Mouse (Mus musculus): ENCODE measurements at regions not wholly inside any gene's neighbourhood (a gene's known extent, or its start where the extent isn't known, plus 50 kb on each side); places are given as distances from the start of the nearest gene placed in this dataset.

GRCm38 (mm10) chr17:26361992-26362391 lies 52.6 kb upstream of the Neurl1b start:
- H3K4me2 ChIP-seq (ENCODE audit: low read depth): no peak overlapping the region
- H3K27me3 ChIP-seq (ENCODE audit: control insufficient read depth, insufficient read depth, insufficient read length): peaks cover 79% of the 10 kb centered on the region
- H3K79me2 ChIP-seq (ENCODE audit: control insufficient read depth, insufficient read depth): no peaks in the 10 kb centered on the region
- no peak overlapping the region for H3K4me3 ChIP-seq
- H3ac ChIP-seq (ENCODE audit: control insufficient read depth, insufficient read length): no peak overlapping the region
- no peaks in the 10 kb centered on the region for H3K36me3 ChIP-seq (ENCODE audit: control insufficient read depth, insufficient read depth)
- no peak for TF ChIP-seq SRF (IDR thresholded peaks at IDR 0.05; ENCODE audit: control insufficient read depth, insufficient read length, low read depth)
- TF ChIP-seq E2F4 (IDR thresholded peaks at IDR 0.05; ENCODE audit: insufficient read depth): no peak
- no peak for TF ChIP-seq TCF12 (IDR thresholded peaks at IDR 0.05; ENCODE audit: insufficient read depth, poor library complexity, severe bottlenecking)
- no peak for TF ChIP-seq REST (IDR thresholded peaks at IDR 0.05; ENCODE audit: insufficient read depth, insufficient read length)
- TF ChIP-seq POLR2A (IDR thresholded peaks at IDR 0.05; ENCODE audit: insufficient read length, low read depth): no peak
- no peak for TF ChIP-seq MYOG (IDR thresholded peaks at IDR 0.05; ENCODE audit: control insufficient read depth in 1 of 3, insufficient read depth in 1 of 3, insufficient read length in 2 of 3, low read depth in 2 of 3)
- TF ChIP-seq MYOD1 (IDR thresholded peaks at IDR 0.05; ENCODE audit: control insufficient read depth in 1 of 3, insufficient read length in 2 of 3, low read depth in 2 of 3): no peak
- no peak for TF ChIP-seq CEBPB (IDR thresholded peaks at IDR 0.05; ENCODE audit: insufficient read depth, poor library complexity, severe bottlenecking)
- TF ChIP-seq USF1 (IDR thresholded peaks at IDR 0.05; ENCODE audit: low read depth): no peak
- TF ChIP-seq MAX (IDR thresholded peaks at IDR 0.05; ENCODE audit: low read depth): no peak
- no peak for TF ChIP-seq TCF3 (IDR thresholded peaks at IDR 0.05; ENCODE audit: insufficient read length, low read depth)
- no peak for TF ChIP-seq POLR2AphosphoS2 (IDR thresholded peaks at IDR 0.05; ENCODE audit: insufficient read length, low read depth)

GRCm38 (mm10) chr17:26362586-26363361 lies 51.9 kb upstream of the Neurl1b start:
- peaks cover 80% of the 10 kb centered on the region for H3K27me3 ChIP-seq (ENCODE audit: control insufficient read depth, insufficient read depth, insufficient read length)
- H3K4me3 ChIP-seq: no peak overlapping the region
- no peak overlapping the region for H3ac ChIP-seq (ENCODE audit: control insufficient read depth, insufficient read length)
- H3K79me2 ChIP-seq (ENCODE audit: control insufficient read depth, insufficient read depth): no peaks in the 10 kb centered on the region
- no peaks in the 10 kb centered on the region for H3K36me3 ChIP-seq (ENCODE audit: control insufficient read depth, insufficient read depth)
- TF ChIP-seq MYOG (IDR thresholded peaks at IDR 0.05; ENCODE audit: control insufficient read depth in 1 of 3, insufficient read depth in 1 of 3, insufficient read length in 2 of 3, low read depth in 2 of 3): no peak
- no peak for TF ChIP-seq USF1 (IDR thresholded peaks at IDR 0.05; ENCODE audit: low read depth)
- no peak for TF ChIP-seq POLR2AphosphoS2 (IDR thresholded peaks at IDR 0.05; ENCODE audit: insufficient read length, low read depth)
- TF ChIP-seq POLR2A (IDR thresholded peaks at IDR 0.05; ENCODE audit: insufficient read length, low read depth): no peak
- no peak for TF ChIP-seq SRF (IDR thresholded peaks at IDR 0.05; ENCODE audit: control insufficient read depth, insufficient read length, low read depth)
- TF ChIP-seq MAX (IDR thresholded peaks at IDR 0.05; ENCODE audit: low read depth): no peak
- no peak for TF ChIP-seq TCF3 (IDR thresholded peaks at IDR 0.05; ENCODE audit: insufficient read length, low read depth)
- TF ChIP-seq REST (IDR thresholded peaks at IDR 0.05; ENCODE audit: insufficient read depth, insufficient read length): no peak
- no peak for TF ChIP-seq E2F4 (IDR thresholded peaks at IDR 0.05; ENCODE audit: insufficient read depth)
- no peak for TF ChIP-seq CEBPB (IDR thresholded peaks at IDR 0.05; ENCODE audit: insufficient read depth, poor library complexity, severe bottlenecking)
- no peak for TF ChIP-seq MYOD1 (IDR thresholded peaks at IDR 0.05; ENCODE audit: control insufficient read depth in 1 of 3, insufficient read length in 2 of 3, low read depth in 2 of 3)
- no peak for TF ChIP-seq TCF12 (IDR thresholded peaks at IDR 0.05; ENCODE audit: insufficient read depth, poor library complexity, severe bottlenecking)
- H3K4me2 ChIP-seq (ENCODE audit: low read depth): no peak overlapping the region

GRCm38 (mm10) chr17:26363853-26364532 lies 50.6 kb upstream of the Neurl1b start:
- H3K79me2 ChIP-seq (ENCODE audit: control insufficient read depth, insufficient read depth): no peaks in the 10 kb centered on the region
- no peak overlapping the region for H3K4me3 ChIP-seq
- TF ChIP-seq MAX (IDR thresholded peaks at IDR 0.05; ENCODE audit: low read depth) (no peak), REST (IDR thresholded peaks at IDR 0.05; ENCODE audit: insufficient read depth, insufficient read length) (no peak), MYOD1 (IDR thresholded peaks at IDR 0.05; ENCODE audit: control insufficient read depth in 1 of 3, insufficient read length in 2 of 3, low read depth in 2 of 3) (no peak), POLR2A (IDR thresholded peaks at IDR 0.05; ENCODE audit: insufficient read length, low read depth) (no peak), CEBPB (IDR thresholded peaks at IDR 0.05; ENCODE audit: insufficient read depth, poor library complexity, severe bottlenecking) (no peak), POLR2AphosphoS2 (IDR thresholded peaks at IDR 0.05; ENCODE audit: insufficient read length, low read depth) (no peak), TCF3 (IDR thresholded peaks at IDR 0.05; ENCODE audit: insufficient read length, low read depth) (no peak), TCF12 (IDR thresholded peaks at IDR 0.05; ENCODE audit: insufficient read depth, poor library complexity, severe bottlenecking) (no peak), USF1 (IDR thresholded peaks at IDR 0.05; ENCODE audit: low read depth) (no peak), SRF (IDR thresholded peaks at IDR 0.05; ENCODE audit: control insufficient read depth, insufficient read length, low read depth) (no peak), E2F4 (IDR thresholded peaks at IDR 0.05; ENCODE audit: insufficient read depth) (no peak), MYOG (IDR thresholded peaks at IDR 0.05; ENCODE audit: control insufficient read depth in 1 of 3, insufficient read depth in 1 of 3, insufficient read length in 2 of 3, low read depth in 2 of 3) (no peak)

More at GRCm38 (mm10) chr17:26363853-26364532, 50.6 kb upstream of the Neurl1b start:
- Histone ChIP-seq H3ac (ENCODE audit: control insufficient read depth, insufficient read length) (no peak overlapping the region), H3K36me3 (ENCODE audit: control insufficient read depth, insufficient read depth) (no peaks in the 10 kb centered on the region), H3K27me3 (ENCODE audit: control insufficient read depth, insufficient read depth, insufficient read length) (peaks cover 74% of the 10 kb centered on the region), H3K4me2 (ENCODE audit: low read depth) (no peak overlapping the region)
